Mouse (Mus musculus): ENCODE measurements around the gene Gm5134.

The Gm5134 gene

GRCm38 (mm10) chr10:76033119-76033455 is 78.8 kb downstream of the Gm5134 start:
- peak; percentile 15 for DNase-seq (ENCODE audit: low read depth, low spot score)

DNA sequence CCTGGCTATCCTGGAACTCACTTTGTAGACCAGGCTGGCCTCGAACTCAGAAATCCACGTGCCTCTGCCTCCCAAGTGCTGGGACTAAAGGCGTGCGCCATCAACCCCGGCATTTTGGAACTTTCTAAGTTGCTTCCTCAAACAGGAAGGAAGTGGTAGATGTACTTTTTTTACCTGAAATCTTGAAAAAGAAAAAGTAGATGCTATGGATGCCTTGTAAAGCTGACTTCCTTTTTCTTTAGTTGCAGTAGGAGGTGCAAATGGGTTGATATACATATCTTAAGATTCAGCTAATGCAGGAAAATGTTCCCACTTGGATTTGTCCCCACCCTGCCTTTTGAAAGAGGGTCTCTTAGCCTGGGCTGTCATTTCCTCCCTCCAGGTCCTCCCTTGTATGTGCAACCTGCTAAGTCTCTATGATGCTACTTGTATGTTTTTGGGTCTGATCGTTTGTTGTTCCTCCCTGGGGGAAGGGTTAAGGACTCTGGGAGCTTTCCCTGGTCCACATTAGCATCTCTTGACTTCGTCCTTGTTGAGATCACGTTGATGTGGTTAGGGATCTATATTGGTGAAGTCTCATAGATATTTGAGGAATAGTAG is 79.8 kb downstream of the Gm5134 start:
- DNase-seq (ENCODE audit: low read depth, low spot score), result no peak

DNA sequence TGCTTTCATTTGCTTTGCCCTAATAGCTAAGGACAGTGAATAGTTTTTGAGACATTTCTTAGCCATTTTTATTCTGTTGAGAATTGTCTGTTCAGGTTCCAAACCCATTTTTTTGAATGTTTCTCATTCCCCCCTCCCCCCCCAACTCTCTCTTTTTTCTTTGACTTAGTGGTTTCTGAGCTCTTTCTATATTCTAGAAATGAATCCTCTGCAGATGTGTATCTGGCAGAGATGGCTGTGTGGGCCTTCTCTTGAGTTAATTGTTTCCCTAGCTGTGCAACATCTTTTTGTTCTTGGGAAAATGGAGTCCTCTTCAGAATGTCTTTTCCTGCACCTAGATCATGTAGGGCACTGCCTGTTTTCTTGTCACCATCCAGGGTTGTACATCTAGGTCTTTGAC is 81.0 kb downstream of the Gm5134 start:
- no peak for DNase-seq (ENCODE audit: low read depth, low spot score)

- DNase-seq (ENCODE audit: low read depth, low spot score), result no peak
Observed at GRCm38 (mm10) chr10:76036962-76037361, 82.6 kb downstream of the Gm5134 start.

- no peak for DNase-seq (ENCODE audit: low read depth, low spot score)
Observed at GRCm38 (mm10) chr10:76045343-76045742, 91.0 kb downstream of the Gm5134 start.

- DNase-seq (ENCODE audit: low read depth, low spot score), result no peak
Observed at GRCm38 (mm10) chr10:76046754-76047153, 92.4 kb downstream of the Gm5134 start.

DNA sequence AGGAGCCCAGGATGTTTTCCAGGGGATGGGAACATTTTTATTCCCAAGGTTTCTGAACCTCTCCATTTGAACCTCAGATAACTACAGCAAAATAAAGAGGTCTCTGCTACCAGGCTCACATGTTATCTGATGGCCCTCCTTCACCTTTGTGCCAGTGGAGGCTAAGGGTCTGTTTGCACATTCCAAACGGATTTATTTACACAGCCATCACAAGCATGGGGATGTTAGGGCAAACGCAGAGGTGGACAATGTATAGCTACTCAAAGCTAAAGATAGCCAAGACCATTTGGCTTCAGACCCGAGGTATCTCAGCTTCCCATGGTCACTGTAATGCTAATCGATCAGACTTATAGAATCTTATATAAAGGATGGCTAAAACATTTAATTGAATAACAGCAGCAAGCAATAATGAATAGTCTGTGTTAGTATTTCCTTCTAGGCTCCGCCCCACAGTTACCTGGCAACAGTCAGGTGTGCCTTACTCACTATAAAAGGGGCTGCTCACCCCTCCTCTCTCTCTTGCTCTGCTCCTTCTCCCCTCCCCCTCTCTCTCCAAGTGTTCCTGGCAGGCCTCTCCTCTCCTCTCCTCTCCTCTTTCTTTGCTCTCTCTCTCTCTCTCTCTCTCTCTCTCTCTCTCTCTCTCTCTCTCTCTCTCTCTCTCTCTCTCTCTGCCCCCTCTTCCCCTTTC is 93.0 kb downstream of the Gm5134 start:
- DNase-seq (ENCODE audit: low read depth, low spot score), result no peak

GRCm38 (mm10) chr10:76048967-76049366 is 94.7 kb downstream of the Gm5134 start:
- DNase-seq (ENCODE audit: low read depth, low spot score), result no peak

DNA sequence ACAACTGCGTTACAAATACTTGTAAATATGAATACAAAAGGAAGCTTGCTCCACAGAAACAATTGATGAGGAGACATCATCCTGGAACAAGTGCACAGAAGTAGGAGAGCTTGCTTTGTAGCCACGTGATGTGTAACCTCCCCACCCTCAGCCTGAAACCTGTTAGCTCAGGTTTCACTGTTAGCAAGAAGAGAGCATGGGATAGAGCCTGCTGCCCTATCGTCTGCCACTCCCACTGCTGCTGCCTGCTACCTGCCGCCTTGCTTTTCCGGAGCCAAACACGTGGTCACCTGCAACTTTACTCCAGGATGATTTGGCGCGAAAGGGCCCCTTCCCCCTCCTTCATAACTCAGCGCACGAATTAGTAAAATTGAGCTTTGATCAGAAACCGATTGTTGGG is 97.5 kb downstream of the Gm5134 start:
- DNase-seq (ENCODE audit: low read depth, low spot score), result no peak

Measured in c-Kit-negative CD71-positive TER-119-positive erythroid progenitor cells, embryonic 14.5 days (primary cell).